Mouse (Mus musculus): ENCODE results near the gene Fermt3.

GRCm38 (mm10) chr19:6994489-6994888, 24.8 kb downstream of the Fermt3 start:
- no peak for TF ChIP-seq TAL1 (IDR thresholded peaks at IDR 0.05; ENCODE audit: low read length)
- TF ChIP-seq GATA1 (IDR thresholded peaks at IDR 0.05; ENCODE audit: low read length) = no peak
